Mouse (Mus musculus): Measurements from ENCODE around the gene Capn5. TPM values are rescaled to one million over a fixed set of nuclear protein-coding genes. Genes with fewer than 3 reads are reported as not detected.

Capn5 gene
- total and polyA plus RNA-seq, 3 experiments = 0.04 to 0.54 TPM; not detected in 1

- TF ChIP-seq MYC (IDR thresholded peaks at IDR 0.05; ENCODE audit: low read depth, low read length) (no peak), MYB (IDR thresholded peaks at IDR 0.05; ENCODE audit: low read depth, low read length) (no peak)
- Histone ChIP-seq H3K4me1 (ENCODE audit: control insufficient read depth in 1 of 2, insufficient read depth in 2 of 2, low read length in 2 of 2) (peaks cover 0 to 5% of the 10 kb centered on the region in 2 experiments; a peak in 2 of 4 replicates), H3K4me3 (ENCODE audit: control insufficient read depth in 1 of 2, insufficient read depth in 1 of 2, low read depth in 2 of 2, low read length in 2 of 2) (no peak overlapping the region), H3K9me3 (replicated peaks; ENCODE audit: insufficient read depth, low read length) (no peaks in the 10 kb centered on the region), H3K27ac (ENCODE audit: control insufficient read depth, low read depth, low read length) (no peak overlapping the region), H3K27me3 (ENCODE audit: control insufficient read depth in 1 of 2, insufficient read depth in 2 of 2, low read length in 2 of 2) (peaks cover 0 to 1% of the 10 kb centered on the region in 2 experiments; a peak in 1 of 4 replicates), H3K36me3 (ENCODE audit: control insufficient read depth in 1 of 2, insufficient read depth in 2 of 2, low read length in 2 of 2) (no peaks in the 10 kb centered on the region; a peak in 1 of 4 replicates), H3K9ac (ENCODE audit: control insufficient read depth, low read depth, low read length, poor library complexity, severe bottlenecking) (no peak overlapping the region), H3K79me2 (ENCODE audit: control insufficient read depth, insufficient read depth, low read length, poor library complexity) (no peaks in the 10 kb centered on the region)
- DNase-seq (ENCODE audit: low read depth, low spot score) = no peak
Measured at GRCm38 (mm10) chr7:98202946-98203345, 24.9 kb upstream of the Capn5 start.

GRCm38 (mm10) chr7:98201493-98202028 is 23.5 kb upstream of the Capn5 start:
- DNase-seq (ENCODE audit: low read depth, low spot score) = no peak
- H3K27ac ChIP-seq (ENCODE audit: control insufficient read depth, low read depth, low read length) = no peak overlapping the region
- no peaks in the 10 kb centered on the region; a peak in 1 of 4 replicates for H3K36me3 ChIP-seq (ENCODE audit: control insufficient read depth in 1 of 2, insufficient read depth in 2 of 2, low read length in 2 of 2)
- H3K9ac ChIP-seq (ENCODE audit: control insufficient read depth, low read depth, low read length, poor library complexity, severe bottlenecking) = no peak overlapping the region
- TF ChIP-seq POLR2AphosphoS5 (IDR thresholded peaks at IDR 0.05; ENCODE audit: borderline replicate concordance, low read depth, low read length) = no peak
- no peak for TF ChIP-seq MXI1 (IDR thresholded peaks at IDR 0.05; ENCODE audit: low read depth, low read length)
- TF ChIP-seq POLR2A (IDR thresholded peaks at IDR 0.05; ENCODE audit: control insufficient read depth in 1 of 2, insufficient read depth in 1 of 2, low read depth in 1 of 2, low read length in 2 of 2, poor library complexity in 1 of 2) = no peak
- no peak for TF ChIP-seq POLR2AphosphoS2 (IDR thresholded peaks at IDR 0.05; ENCODE audit: low read length)
- no peaks in the 10 kb centered on the region for H3K79me2 ChIP-seq (ENCODE audit: control insufficient read depth, insufficient read depth, low read length, poor library complexity)
- no peaks in the 10 kb centered on the region for H3K9me3 ChIP-seq (replicated peaks; ENCODE audit: insufficient read depth, low read length)
- peaks cover 0 to 1% of the 10 kb centered on the region in 2 experiments; a peak in 1 of 4 replicates for H3K27me3 ChIP-seq (ENCODE audit: control insufficient read depth in 1 of 2, insufficient read depth in 2 of 2, low read length in 2 of 2)
- H3K4me1 ChIP-seq (ENCODE audit: control insufficient read depth in 1 of 2, insufficient read depth in 2 of 2, low read length in 2 of 2) = peaks cover 0 to 5% of the 10 kb centered on the region in 2 experiments; a peak in 2 of 4 replicates
- no peak overlapping the region for H3K4me3 ChIP-seq (ENCODE audit: control insufficient read depth in 1 of 2, insufficient read depth in 1 of 2, low read depth in 2 of 2, low read length in 2 of 2)

DNA sequence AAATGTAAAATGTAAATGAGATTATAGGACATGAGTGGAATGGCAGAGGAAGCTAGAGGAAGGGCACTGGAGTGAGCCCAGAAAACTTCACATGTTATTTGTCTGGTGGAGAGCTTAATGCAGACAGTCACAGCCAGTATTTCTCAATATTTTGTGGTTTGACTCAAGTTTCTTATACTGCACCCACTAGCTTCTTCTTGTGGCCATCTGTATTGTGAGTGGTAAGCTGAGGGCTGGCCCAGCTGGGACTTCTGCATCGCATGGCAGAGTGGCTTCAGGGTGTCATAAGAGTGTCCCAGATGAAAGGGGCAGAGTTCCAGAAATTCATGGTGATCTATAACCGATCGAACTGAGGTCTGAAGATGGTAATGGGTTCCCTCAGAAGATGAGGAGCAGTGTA is 22.3 kb upstream of the Capn5 start:
- Histone ChIP-seq H3K4me1 (ENCODE audit: control insufficient read depth in 1 of 2, insufficient read depth in 2 of 2, low read length in 2 of 2) (peaks cover 0 to 5% of the 10 kb centered on the region in 2 experiments; a peak in 2 of 4 replicates), H3K27ac (ENCODE audit: control insufficient read depth, low read depth, low read length) (no peak overlapping the region)

More for the DNA sequence above, 22.3 kb upstream of the Capn5 start:
- peaks cover 0 to 1% of the 10 kb centered on the region in 2 experiments; a peak in 1 of 4 replicates for H3K27me3 ChIP-seq (ENCODE audit: control insufficient read depth in 1 of 2, insufficient read depth in 2 of 2, low read length in 2 of 2)
- H3K9ac ChIP-seq (ENCODE audit: control insufficient read depth, low read depth, low read length, poor library complexity, severe bottlenecking) = no peak overlapping the region
- TF ChIP-seq TCF12 (IDR thresholded peaks at IDR 0.05; ENCODE audit: low read depth, low read length) = no peak
- TF ChIP-seq TAL1 (IDR thresholded peaks at IDR 0.05; ENCODE audit: low read length) = no peak
- TF ChIP-seq RCOR1 (IDR thresholded peaks at IDR 0.05; ENCODE audit: low read depth, low read length) = no peak
- no peak for TF ChIP-seq E2F4 (IDR thresholded peaks at IDR 0.05; ENCODE audit: borderline replicate concordance, low read depth, low read length)
- no peak for TF ChIP-seq ZC3H11A (IDR thresholded peaks at IDR 0.05; ENCODE audit: low read depth, low read length)
- no peak for TF ChIP-seq MAX (IDR thresholded peaks at IDR 0.05; ENCODE audit: low read length)
- no peak for TF ChIP-seq SIN3A (IDR thresholded peaks at IDR 0.05; ENCODE audit: low read length)
- no peak for TF ChIP-seq ZNF384 (IDR thresholded peaks at IDR 0.05; ENCODE audit: low read depth, low read length)
- no peak for TF ChIP-seq ZKSCAN1 (IDR thresholded peaks at IDR 0.05; ENCODE audit: low read depth, low read length)
- no peak for TF ChIP-seq ZMIZ1 (IDR thresholded peaks at IDR 0.05; ENCODE audit: low read depth, low read length)
- H3K36me3 ChIP-seq (ENCODE audit: control insufficient read depth in 1 of 2, insufficient read depth in 2 of 2, low read length in 2 of 2) = no peaks in the 10 kb centered on the region; a peak in 1 of 4 replicates
- H3K4me3 ChIP-seq (ENCODE audit: control insufficient read depth in 1 of 2, insufficient read depth in 1 of 2, low read depth in 2 of 2, low read length in 2 of 2) = no peak overlapping the region
- DNase-seq (ENCODE audit: low read depth, low spot score) = no peak
- no peaks in the 10 kb centered on the region for H3K79me2 ChIP-seq (ENCODE audit: control insufficient read depth, insufficient read depth, low read length, poor library complexity)
- no peaks in the 10 kb centered on the region for H3K9me3 ChIP-seq (replicated peaks; ENCODE audit: insufficient read depth, low read length)

All from MEL (cell line).